Mouse (Mus musculus) thymus, postnatal 25 days (tissue): Measurements from ENCODE around the gene Ces1e.

Experiments used
- DNase-seq: peaks from one replicate; pipeline ENCODE4 v3.0.0; 2022

The Ces1e gene

GRCm38 (mm10) chr8:93174554-93174953, 54.9 kb downstream of the Ces1e start:
- DNase-seq, result no peak

- no peak for DNase-seq
Measured at GRCm38 (mm10) chr8:93171846-93172590, 57.4 kb downstream of the Ces1e start.

GRCm38 (mm10) chr8:93163363-93163762, 66.1 kb downstream of the Ces1e start:
- DNase-seq, result no peak

GRCm38 (mm10) chr8:93151401-93151800, 78.0 kb downstream of the Ces1e start:
- DNase-seq, result no peak
